Mouse (Mus musculus): ENCODE measurements around the gene Thada. TPM values are rescaled to one million over a fixed set of nuclear protein-coding genes. Genes with fewer than 3 reads are reported as not detected.
"Not testable (repeated sequence)": the region's sequence is repeated elsewhere in the genome, so short reads cannot be mapped to it uniquely, and the experiment has no call there.

Thada gene
- total and polyA plus RNA-seq, 2 experiments from 2014 or later, result 2.6 to 19.2 TPM

- TF ChIP-seq CTCF (IDR thresholded peaks at IDR 0.05; ENCODE audit: low read depth), result no peak
These were observed 277.5 kb downstream of the Thada start for GRCm38 (mm10) chr17:84188374-84188961.

DNA sequence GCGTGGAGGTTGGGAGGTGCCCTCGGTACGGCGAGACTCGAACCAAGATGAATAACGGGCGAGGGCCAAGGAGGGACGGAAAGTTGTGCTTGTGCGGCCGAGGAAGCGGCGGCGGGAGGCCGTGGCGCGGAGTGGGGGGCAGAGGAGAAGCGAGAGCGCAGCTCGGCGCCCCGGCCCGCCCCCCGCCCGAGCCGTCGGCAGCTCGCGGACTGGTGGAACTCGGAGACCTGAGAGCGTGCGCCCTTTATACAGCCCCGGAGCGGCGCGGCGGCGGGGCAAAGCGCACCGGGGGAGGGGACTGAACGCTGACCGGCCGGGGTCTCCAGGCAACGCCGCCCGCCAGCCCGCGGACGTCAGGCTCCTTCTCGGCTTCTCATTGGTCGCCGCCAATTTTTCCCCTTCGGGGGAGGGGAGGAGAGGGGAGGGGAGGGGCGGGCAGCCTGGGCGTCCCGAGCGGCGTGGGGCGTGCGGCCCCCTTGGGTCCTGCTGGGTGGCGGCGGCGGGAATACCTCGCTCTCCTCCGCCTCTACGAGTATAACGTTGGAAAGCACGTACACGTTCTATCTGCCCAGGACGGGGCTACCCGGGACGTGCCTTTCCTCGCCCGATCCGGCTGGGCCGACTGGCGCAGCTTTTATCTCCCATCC, 278.2 kb downstream of the Thada start, which contains the start of gene Zfp36l2:
Zfp36l2 (minus strand) TSS at position 221 of the 647 bp plus-strand sequence.
- 4% methylated on average over 69 of the region's 76 CpGs for WGBS
- Histone ChIP-seq H3K27ac (ENCODE audit: low read depth, low read length) (peak within 1 kb of the TSS; percentile 78), H3K9ac (peak within 1 kb of the TSS; percentile 57), H3K4me3 (ENCODE audit: low read depth, low read length) (peak within 1 kb of the TSS; percentile 56), H3K4me1 (ENCODE audit: insufficient read depth) (no peaks in the 10 kb centered on the region), H3K27me3 (ENCODE audit: insufficient read depth, low read length) (no peaks in the 10 kb centered on the region), H3K36me3 (ENCODE audit: insufficient read depth) (peaks cover 3% of the 10 kb centered on the region; the same call in 1 of the 2 replicates), H3K4me2 (ENCODE audit: low read depth) (peak within 1 kb of the TSS; percentile 85), H3K9me3 (ENCODE audit: low read length) (no peaks in the 10 kb centered on the region)
- TF ChIP-seq CTCF (IDR thresholded peaks at IDR 0.05; ENCODE audit: low read depth), result no peak
- ATAC-seq, result peak; percentile 82
- DNase-seq, result peak; percentile 84

More at GRCm38 (mm10) chr17:84188374-84188961, 277.5 kb downstream of the Thada start:
- DNase-seq (peak; percentile 73), ATAC-seq (peak; percentile 73)
- 3% methylated on average over 38 of the region's 38 CpGs for WGBS
- Histone ChIP-seq H3K27ac (ENCODE audit: low read depth, low read length) (peak overlapping the region; percentile 78), H3K4me1 (ENCODE audit: insufficient read depth) (no peaks in the 10 kb centered on the region), H3K4me2 (ENCODE audit: low read depth) (peak overlapping the region; percentile 85), H3K4me3 (ENCODE audit: low read depth, low read length) (peak overlapping the region; percentile 56), H3K27me3 (ENCODE audit: insufficient read depth, low read length) (no peaks in the 10 kb centered on the region), H3K36me3 (ENCODE audit: insufficient read depth) (peaks cover 3% of the 10 kb centered on the region; the same call in 1 of the 2 replicates), H3K9ac (peak overlapping the region; percentile 57), H3K9me3 (ENCODE audit: low read length) (no peaks in the 10 kb centered on the region)

DNA sequence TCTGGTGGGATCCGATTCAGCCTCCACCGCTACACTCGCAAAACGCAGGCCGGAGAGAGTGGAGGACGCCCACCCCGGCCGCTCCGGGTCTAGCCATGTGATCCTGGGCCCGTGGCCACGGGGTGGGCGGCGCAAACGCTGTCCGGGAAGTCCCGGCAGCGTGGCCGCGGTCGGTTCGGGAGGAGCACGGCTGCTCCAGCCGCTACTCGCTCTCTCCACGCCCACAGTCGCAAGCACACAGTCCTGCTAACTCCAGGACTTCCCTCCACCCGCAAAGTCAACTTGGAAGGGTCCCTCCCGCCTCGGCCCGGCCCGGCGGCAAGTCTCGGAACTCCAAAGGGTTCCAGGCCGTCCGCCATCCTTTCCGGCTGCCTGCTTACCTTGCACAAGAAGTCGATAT, 278.7 kb downstream of the Thada start:
- H3K9me3 ChIP-seq (ENCODE audit: low read length); DNase-seq; H3K27me3 ChIP-seq (ENCODE audit: insufficient read depth, low read length); H3K36me3 ChIP-seq (ENCODE audit: insufficient read depth); H3K4me1 ChIP-seq (ENCODE audit: insufficient read depth): not testable (repeated sequence)
- Histone ChIP-seq H3K4me2 (ENCODE audit: low read depth) (peak overlapping the region; percentile 85), H3K9ac (peak overlapping the region; percentile 57), H3K4me3 (ENCODE audit: low read depth, low read length) (peak overlapping the region; percentile 56), H3K27ac (ENCODE audit: low read depth, low read length) (peak overlapping the region; percentile 78; the same call in 1 of the 2 replicates)
- 0% methylated on average over 5 of the region's 37 CpGs for WGBS
- peak; percentile 25 for ATAC-seq

- Histone ChIP-seq H3K36me3 (ENCODE audit: insufficient read depth) (peaks cover under 1% of the 10 kb centered on the region; the same call in 1 of the 2 replicates), H3K9ac (peak overlapping the region; percentile 46), H3K4me3 (ENCODE audit: low read depth, low read length) (peak overlapping the region; percentile 44), H3K27ac (ENCODE audit: low read depth, low read length) (peak overlapping the region; percentile 59), H3K27me3 (ENCODE audit: insufficient read depth, low read length) (no peaks in the 10 kb centered on the region), H3K4me2 (ENCODE audit: low read depth) (peak overlapping the region; percentile 44), H3K9me3 (ENCODE audit: low read length) (no peaks in the 10 kb centered on the region), H3K4me1 (ENCODE audit: insufficient read depth) (no peaks in the 10 kb centered on the region)
- no peak for TF ChIP-seq CTCF (IDR thresholded peaks at IDR 0.05; ENCODE audit: low read depth)
- WGBS, result 3% methylated on average over 76 of the region's 80 CpGs
- ATAC-seq (no peak), DNase-seq (peak; percentile 51)
These were observed 279.4 kb downstream of the Thada start for GRCm38 (mm10) chr17:84186451-84187202.

GRCm38 (mm10) chr17:84185581-84186450, 280.2 kb downstream of the Thada start:
- H3K4me1 ChIP-seq (ENCODE audit: insufficient read depth), result no peaks in the 10 kb centered on the region
- H3K9me3 ChIP-seq (ENCODE audit: low read length), result no peaks in the 10 kb centered on the region
- TF ChIP-seq CTCF (IDR thresholded peaks at IDR 0.05; ENCODE audit: low read depth), result peak; percentile 53
- peak overlapping the region; percentile 46 for H3K9ac ChIP-seq
- peak overlapping the region; percentile 59 for H3K27ac ChIP-seq (ENCODE audit: low read depth, low read length)
- ATAC-seq (no peak), DNase-seq (peak; percentile 43)
- peak overlapping the region; percentile 44 for H3K4me2 ChIP-seq (ENCODE audit: low read depth)
- peak overlapping the region; percentile 44 for H3K4me3 ChIP-seq (ENCODE audit: low read depth, low read length)
- no peaks in the 10 kb centered on the region for H3K36me3 ChIP-seq (ENCODE audit: insufficient read depth)
- 3% methylated on average over 89 of the region's 108 CpGs for whole genome bisulfite sequencing
- H3K27me3 ChIP-seq (ENCODE audit: insufficient read depth, low read length), result no peaks in the 10 kb centered on the region

DNA sequence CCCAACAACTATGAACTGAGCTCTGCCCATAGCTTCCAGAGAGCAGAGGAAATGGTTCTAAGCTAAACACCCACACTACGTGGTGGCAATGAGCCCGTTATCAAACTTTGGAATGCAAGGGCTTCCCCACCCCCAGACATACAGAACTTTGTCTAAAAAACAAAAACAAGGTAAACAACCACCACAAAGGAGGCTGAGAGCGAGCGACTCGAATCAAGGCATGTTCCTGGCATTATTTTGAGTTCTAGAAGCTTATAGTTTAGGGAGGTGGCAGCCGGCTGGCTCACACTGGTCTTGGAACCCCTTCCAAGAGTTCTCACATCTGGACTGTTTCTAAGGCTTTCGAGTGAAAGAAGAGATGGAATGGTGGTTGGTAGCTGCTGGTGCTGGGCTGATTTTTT, 281.0 kb downstream of the Thada start:
- H3K4me2 ChIP-seq (ENCODE audit: low read depth), result peak overlapping the region; percentile 44
- WGBS, result 9% methylated on average over 7 of the region's 7 CpGs
- no peaks in the 10 kb centered on the region for H3K9me3 ChIP-seq (ENCODE audit: low read length)
- no peak for DNase-seq
- H3K9ac ChIP-seq, result peak overlapping the region; percentile 46; the same call in 1 of the 2 replicates
- H3K36me3 ChIP-seq (ENCODE audit: insufficient read depth), result no peaks in the 10 kb centered on the region
- no peak for ATAC-seq
- no peaks in the 10 kb centered on the region for H3K27me3 ChIP-seq (ENCODE audit: insufficient read depth, low read length)
- no peaks in the 10 kb centered on the region for H3K4me1 ChIP-seq (ENCODE audit: insufficient read depth)
- H3K4me3 ChIP-seq (ENCODE audit: low read depth, low read length), result peak overlapping the region; percentile 44
- H3K27ac ChIP-seq (ENCODE audit: low read depth, low read length), result no peak overlapping the region
- TF ChIP-seq CTCF (IDR thresholded peaks at IDR 0.05; ENCODE audit: low read depth), result no peak

Measured in forebrain, postnatal 0 days (tissue).